Mouse (Mus musculus) brain, embryonic 14.5 days (tissue): ENCODE results near the gene Rbm20.

Experiments
- CTCF ChIP-seq: fragments of 200-500 bp; IDR thresholded peaks from 2 replicates; pipeline ENCODE4 v1.5.1; 2012; ENCODE audit warnings: inconsistent platforms, mild to moderate bottlenecking, moderate library complexity, borderline replicate concordance; ENCODE audit not compliant: insufficient read depth, insufficient read length; ENCODE audit errors: extremely low read depth
- POLR2A ChIP-seq: fragments of 200-500 bp; IDR thresholded peaks from 2 replicates; pipeline ENCODE4 v1.6.1; 2012; ENCODE audit warnings: mild to moderate bottlenecking, inconsistent platforms, borderline replicate concordance; ENCODE audit not compliant: poor library complexity, insufficient read depth, insufficient read length, severe bottlenecking; ENCODE audit errors: extremely low read depth

DNA sequence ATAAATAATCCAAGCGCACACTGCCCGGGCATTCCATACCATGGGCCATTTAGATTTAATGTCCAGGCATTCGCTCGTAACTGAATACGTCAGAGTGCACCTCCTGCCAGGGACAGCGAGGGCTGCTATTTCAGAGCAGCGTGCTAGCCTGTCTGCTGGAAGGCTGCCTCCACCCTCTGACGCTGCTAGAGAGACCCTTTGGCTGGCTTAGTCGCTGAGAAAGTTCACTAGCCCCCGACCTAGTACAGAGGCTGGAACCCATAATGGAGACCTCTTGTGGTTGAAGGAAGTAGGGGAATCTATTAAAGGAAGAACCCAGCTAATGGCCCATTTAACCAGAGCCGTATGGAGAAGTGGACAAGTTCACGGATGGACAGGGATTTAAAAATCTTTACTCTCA, 49.2 kb downstream of the Rbm20 start:
- TF ChIP-seq POLR2A (no peak), CTCF (no peak)
